Mouse (Mus musculus) embryonic fibroblast, embryonic 13.5 days (primary cell): ENCODE results near the gene Ptpn18. TPM values are rescaled to one million over a fixed set of nuclear protein-coding genes. Genes with fewer than 3 reads are reported as not detected.

Experiments used
- H3K27ac ChIP-seq: 2 replicates; pipeline ENCODE4 v1.5.1; 2012; ENCODE audit warnings: low read length, control low read depth, inconsistent platforms; ENCODE audit not compliant: insufficient read depth
- H3K4me1 ChIP-seq: 2 replicates; pipeline ENCODE4 v1.6.1; 2011; ENCODE audit warnings: low read length; ENCODE audit not compliant: control insufficient read depth, insufficient read depth
- H3K4me3 ChIP-seq: 2 replicates; pipeline ENCODE4 v1.5.1; 2011; ENCODE audit warnings: mild to moderate bottlenecking, control low read depth, low read length; ENCODE audit not compliant: insufficient read depth
- CTCF ChIP-seq: IDR thresholded peaks from 2 replicates; pipeline ENCODE4 v1.5.1; 2011; ENCODE audit warnings: mild to moderate bottlenecking, control low read depth, low read length, moderate library complexity, borderline replicate concordance; ENCODE audit not compliant: insufficient read depth
- POLR2A ChIP-seq: IDR thresholded peaks from 2 replicates; pipeline ENCODE4 v1.6.1; 2011; ENCODE audit warnings: low read depth, mild to moderate bottlenecking, control low read depth, low read length, moderate library complexity
- polyA plus RNA-seq: library from polyadenylated mRNA; stranded (reverse); fragments of >200 nt; gene quantifications from 2 replicates; pipeline ENCODE4 v1.2.4, GENCODE M21; 2011; ENCODE audit warnings: low read depth; ENCODE audit not compliant: missing spikeins, insufficient read length

The Ptpn18 gene
- polyA plus RNA-seq, 1 experiment = 0.39 TPM

- Histone ChIP-seq H3K4me3 (no peak overlapping the region), H3K4me1 (peaks cover 3% of the 10 kb centered on the region; the same call in 1 of the 2 replicates), H3K27ac (no peak overlapping the region)
- TF ChIP-seq CTCF = peak; percentile 64; the same call in 1 of the 2 replicates
- TF ChIP-seq POLR2A = no peak
These were observed 3.2 kb downstream of the Ptpn18 start for GRCm38 (mm10) chr1:34462766-34463165.

GRCm38 (mm10) chr1:34464310-34464817, 4.8 kb downstream of the Ptpn18 start:
- Histone ChIP-seq H3K27ac (no peak overlapping the region), H3K4me3 (no peak overlapping the region), H3K4me1 (no peaks in the 10 kb centered on the region)
- no peak for TF ChIP-seq POLR2A
- TF ChIP-seq CTCF = no peak

GRCm38 (mm10) chr1:34465445-34465844, 5.9 kb downstream of the Ptpn18 start:
- H3K4me1 ChIP-seq = no peaks in the 10 kb centered on the region
- TF ChIP-seq CTCF (no peak), POLR2A (no peak)

GRCm38 (mm10) chr1:34468051-34468450, 8.5 kb downstream of the Ptpn18 start:
- Histone ChIP-seq H3K4me1 (no peaks in the 10 kb centered on the region), H3K4me3 (no peak overlapping the region), H3K27ac (no peak overlapping the region)
- TF ChIP-seq CTCF (no peak), POLR2A (no peak)

More at GRCm38 (mm10) chr1:34465445-34465844, 5.9 kb downstream of the Ptpn18 start:
- no peak overlapping the region for H3K27ac ChIP-seq
- H3K4me3 ChIP-seq = no peak overlapping the region

- Histone ChIP-seq H3K4me3 (no peak overlapping the region), H3K27ac (no peak overlapping the region), H3K4me1 (no peaks in the 10 kb centered on the region)
- TF ChIP-seq POLR2A (no peak), CTCF (no peak)
These were observed 8.9 kb downstream of the Ptpn18 start for GRCm38 (mm10) chr1:34468500-34468899.

- no peak for TF ChIP-seq CTCF
- no peak for TF ChIP-seq POLR2A
- H3K27ac ChIP-seq = no peak overlapping the region
- no peak overlapping the region for H3K4me3 ChIP-seq
- H3K4me1 ChIP-seq = no peaks in the 10 kb centered on the region
These were observed 10.2 kb downstream of the Ptpn18 start for GRCm38 (mm10) chr1:34469801-34470200.

GRCm38 (mm10) chr1:34472427-34473300, 13.1 kb downstream of the Ptpn18 start:
- Histone ChIP-seq H3K4me1 (no peaks in the 10 kb centered on the region), H3K27ac (no peak overlapping the region), H3K4me3 (peak overlapping the region; percentile 54)
- TF ChIP-seq CTCF = no peak
- no peak for TF ChIP-seq POLR2A

- TF ChIP-seq POLR2A = no peak
- TF ChIP-seq CTCF = no peak
- Histone ChIP-seq H3K4me1 (no peaks in the 10 kb centered on the region), H3K27ac (no peak overlapping the region), H3K4me3 (no peak overlapping the region)
These were observed 19.5 kb downstream of the Ptpn18 start for GRCm38 (mm10) chr1:34478891-34479655.

- TF ChIP-seq POLR2A (no peak), CTCF (no peak)
- Histone ChIP-seq H3K27ac (no peak overlapping the region), H3K4me1 (no peaks in the 10 kb centered on the region), H3K4me3 (no peak overlapping the region)
These were observed 21.2 kb downstream of the Ptpn18 start for GRCm38 (mm10) chr1:34480801-34481200.
